Comparison of ENCODE assay signal across 8 mouse cellular contexts in genomic region chr7:128581864-128582484, GRCm38 (mm10). TPM values are rescaled to one million over a fixed set of nuclear protein-coding genes. Genes with fewer than 3 reads are reported as not detected.
DNase-seq lines count a peak whose midpoint lies in the region; ATAC-seq and TF ChIP-seq lines count a peak whose summit lies in the region.
"Had no signal": no experiment of that assay in that cellular context is flagged by ENCODE, and none has a peak within 500 bp of the region (broad histone marks: within the 10 kb centered on the region; RNA-seq: fewer than 3 reads in every experiment).

No protein-coding gene starts in this region.

- H3K27me3 ChIP-seq in kidney, postnatal 0 days (ENCODE audit: insufficient read depth, low read length) = no peaks in the 10 kb centered on the region
- H3K27me3 ChIP-seq in kidney, embryonic 15.5 days = no peaks in the 10 kb centered on the region
- H3K27me3 ChIP-seq in heart, postnatal 0 days (ENCODE audit: control insufficient read depth, insufficient read depth, low read length) = no peaks in the 10 kb centered on the region

- H3K9ac ChIP-seq in kidney, postnatal 0 days (ENCODE audit: low read depth, low read length) = no peak overlapping the region
- H3K9ac ChIP-seq in kidney, embryonic 15.5 days = no peak overlapping the region
- H3K9ac ChIP-seq in heart, postnatal 0 days (replicated peaks; ENCODE audit: low read depth, low read length) = no peak overlapping the region

- no peaks in the 10 kb centered on the region for H3K36me3 ChIP-seq in kidney, postnatal 0 days (ENCODE audit: insufficient read depth, low read length)
- H3K36me3 ChIP-seq in kidney, embryonic 15.5 days = no peaks in the 10 kb centered on the region
- no peaks in the 10 kb centered on the region for H3K36me3 ChIP-seq in heart, postnatal 0 days (replicated peaks; ENCODE audit: control insufficient read depth, insufficient read depth, low read length)
- H3K36me3 ChIP-seq: limb, embryonic 10.5 days had no signal

- DNase-seq in kidney, postnatal 0 days (ENCODE audit: low spot score) = peak; percentile 16
- peak; percentile 71 for DNase-seq in 416B (ENCODE audit: low read depth)
- peak; percentile 34 for DNase-seq in Muller cell, postnatal 12 days (ENCODE audit: inconsistent ontology term)
- DNase-seq in heart, postnatal 0 days (ENCODE audit: low spot score) = peak; percentile 61
- no peak for DNase-seq in thymus, postnatal 0 days (ENCODE audit: low spot score)
- DNase-seq in right cerebral cortex, postnatal 25 days = no peak

- H3K4me2 ChIP-seq in kidney, postnatal 0 days (ENCODE audit: low read length) = no peak overlapping the region
- H3K4me2 ChIP-seq in kidney, embryonic 15.5 days = no peak overlapping the region
- H3K4me2 ChIP-seq in heart, postnatal 0 days (ENCODE audit: low read depth, low read length) = no peak overlapping the region

- no peak overlapping the region for H3K27ac ChIP-seq in kidney, postnatal 0 days
- no peak overlapping the region for H3K27ac ChIP-seq in kidney, embryonic 15.5 days
- peak overlapping the region; percentile 25; the same call in 1 of the 2 replicates for H3K27ac ChIP-seq in heart, postnatal 0 days (ENCODE audit: low read depth)
- H3K27ac ChIP-seq: limb, embryonic 10.5 days had no signal

- no peak for TF ChIP-seq EP300 in heart, postnatal 0 days (IDR thresholded peaks at IDR 0.05; ENCODE audit: low read depth)

- TF ChIP-seq CTCF in kidney, postnatal 0 days (IDR thresholded peaks at IDR 0.05; ENCODE audit: low read depth) = no peak
- TF ChIP-seq CTCF in heart, postnatal 0 days (IDR thresholded peaks at IDR 0.05; ENCODE audit: low read depth) = no peak

- H3K9me3 ChIP-seq in kidney, postnatal 0 days (replicated peaks; ENCODE audit: low read length) = no peaks in the 10 kb centered on the region
- no peaks in the 10 kb centered on the region for H3K9me3 ChIP-seq in kidney, embryonic 15.5 days (replicated peaks)
- H3K9me3 ChIP-seq in heart, postnatal 0 days (replicated peaks; ENCODE audit: control insufficient read depth, low read length) = no peaks in the 10 kb centered on the region
- H3K9me3 ChIP-seq: limb, embryonic 10.5 days had no signal

- H3K4me1 ChIP-seq in kidney, postnatal 0 days (replicated peaks; ENCODE audit: insufficient read depth, low read length) = no peaks in the 10 kb centered on the region
- peaks cover 4% of the 10 kb centered on the region; the same call in 1 of the 2 replicates for H3K4me1 ChIP-seq in kidney, embryonic 15.5 days
- peaks cover 4% of the 10 kb centered on the region; the same call in 1 of the 2 replicates for H3K4me1 ChIP-seq in heart, postnatal 0 days (ENCODE audit: control insufficient read depth, insufficient read depth)

- WGBS in kidney, postnatal 0 days = 78% methylated on average over 15 of the region's 15 CpGs
- 77% methylated on average over 15 of the region's 15 CpGs for WGBS in kidney, embryonic 15.5 days
- 59% methylated on average over 15 of the region's 15 CpGs for WGBS in heart, postnatal 0 days

- no peak for ATAC-seq in kidney, postnatal 0 days (replicated peaks; ENCODE audit: low FRiP score, low read depth)
- no peak for ATAC-seq in kidney, embryonic 15.5 days (replicated peaks; ENCODE audit: low FRiP score)
- ATAC-seq in heart, postnatal 0 days (ENCODE audit: insufficient read depth, low read depth) = peak; percentile 44

- H3K4me3 ChIP-seq in kidney, postnatal 0 days (replicated peaks; ENCODE audit: low read depth, low read length) = no peak overlapping the region
- no peak overlapping the region for H3K4me3 ChIP-seq in kidney, embryonic 15.5 days (replicated peaks)
- H3K4me3 ChIP-seq in heart, postnatal 0 days (ENCODE audit: low read depth, low read length) = no peak overlapping the region
- H3K4me3 ChIP-seq: limb, embryonic 10.5 days had no signal

RNA-seq across cellular contexts. Expression of gene Inpp5f, which starts 29.2 kb away (rescaled TPM):
- 22.0 and 23.8 TPM in 2 replicates for polyA plus RNA-seq in kidney, postnatal 0 days (2015; fragmentation: Nextera tagmentation; extraction: Ambion mirVana)
- 24.3 and 25.6 TPM in 2 replicates for polyA plus RNA-seq in kidney, embryonic 15.5 days (2015; fragmentation: Nextera tagmentation; extraction: Ambion mirVana)
- total RNA-seq in heart, postnatal 0 days (2014; rRNA removed; ENCODE audit: low replicate concordance) = 4.8 and 10.9 TPM in 2 replicates
- 5.3 and 5.4 TPM in 2 replicates for polyA plus RNA-seq in heart, postnatal 0 days (2015; fragmentation: Nextera tagmentation; extraction: Ambion mirVana)
- 10.3 and 13.7 TPM in 2 replicates for polyA plus RNA-seq in thymus, postnatal 0 days (2015; fragmentation: Nextera tagmentation; extraction: Ambion mirVana)

RNA-seq across cellular contexts. Expression of gene Bag3, which starts 58.6 kb away (rescaled TPM):
- polyA plus RNA-seq in kidney, postnatal 0 days (2015; fragmentation: Nextera tagmentation; extraction: Ambion mirVana) = 15.0 and 15.1 TPM in 2 replicates
- polyA plus RNA-seq in kidney, embryonic 15.5 days (2015; fragmentation: Nextera tagmentation; extraction: Ambion mirVana) = 12.7 and 14.2 TPM in 2 replicates
- total RNA-seq in heart, postnatal 0 days (2014; rRNA removed; ENCODE audit: low replicate concordance) = 60.3 and 75.3 TPM in 2 replicates
- 43.8 and 46.3 TPM in 2 replicates for polyA plus RNA-seq in heart, postnatal 0 days (2015; fragmentation: Nextera tagmentation; extraction: Ambion mirVana)
- 5.9 and 6.9 TPM in 2 replicates for polyA plus RNA-seq in thymus, postnatal 0 days (2015; fragmentation: Nextera tagmentation; extraction: Ambion mirVana)

Comparison
In these comparisons a context has a peak if more than half of its experiments do, and no peak if none do; other contexts are left out.
1. DNase-seq: peak in kidney, postnatal 0 days (single experiment), 416B (single experiment), Muller cell, postnatal 12 days (single experiment) and heart, postnatal 0 days (single experiment); none in thymus, postnatal 0 days (single experiment) and right cerebral cortex, postnatal 25 days (single experiment).